Mouse (Mus musculus) left cerebral cortex, postnatal 4 days (tissue): ENCODE data around the gene Ttc39a. TPM values are rescaled to one million over a fixed set of nuclear protein-coding genes. Genes with fewer than 3 reads are reported as not detected.

Experiments
- DNase-seq: peaks from one replicate; pipeline ENCODE4 v3.0.0-alpha.2; 2022
- intact Hi-C: fragments of 180-260 bp; cut with DNase I; formaldehyde crosslinking; loops from one replicate; pipeline ENCODE4 v1.15.1; 2025
- total RNA-seq, 2 experiments: library from RNA; stranded (reverse); gene quantifications; 2 replicates each; pipeline ENCODE4 v1.2.3; 2021

The Ttc39a gene
- total RNA-seq, 2 experiments from 2014 or later, result 1.4 to 1.6 TPM

DNA sequence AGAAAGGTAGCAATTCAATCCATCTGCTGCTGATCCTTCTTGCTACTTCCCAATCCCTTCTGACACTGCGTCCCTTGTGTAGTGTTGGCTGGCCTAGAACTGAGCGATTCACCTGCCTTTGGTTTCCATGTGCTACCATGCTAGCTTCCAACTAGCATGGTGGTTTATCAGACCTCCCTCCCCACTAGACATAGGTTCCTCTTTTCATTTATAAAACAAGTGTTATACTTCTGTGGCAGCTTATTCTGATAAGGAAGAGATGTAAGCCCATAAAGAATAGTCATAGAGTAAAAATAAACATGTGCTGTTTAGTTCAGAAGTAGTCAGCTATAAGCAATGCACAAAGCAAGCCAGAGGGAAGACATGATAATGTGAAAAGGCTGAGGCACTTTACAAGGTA, 42.1 kb downstream of the Ttc39a start:
- intact Hi-C loops, result no loop called here
- DNase-seq, result no peak

DNA sequence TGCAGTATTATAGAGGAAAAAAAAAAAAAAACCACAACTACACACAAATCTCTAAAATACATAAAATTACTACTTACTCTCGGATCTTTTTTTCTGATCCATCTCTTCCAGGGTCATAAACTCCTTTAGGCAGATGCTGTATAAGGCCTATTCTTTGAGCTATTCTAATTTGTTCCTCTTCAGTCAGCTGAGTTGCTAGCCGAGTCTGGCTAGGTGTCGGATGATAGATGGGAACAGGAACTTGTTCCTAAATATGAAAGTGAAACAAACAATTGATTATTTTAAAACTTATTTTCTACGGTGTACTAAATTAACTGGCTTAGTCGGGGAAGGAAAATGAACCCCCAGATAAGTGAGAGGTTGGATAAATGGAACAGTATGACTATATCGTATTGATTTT, 50.4 kb downstream of the Ttc39a start:
- no peak for DNase-seq
- intact Hi-C loops, result no loop called here

DNA sequence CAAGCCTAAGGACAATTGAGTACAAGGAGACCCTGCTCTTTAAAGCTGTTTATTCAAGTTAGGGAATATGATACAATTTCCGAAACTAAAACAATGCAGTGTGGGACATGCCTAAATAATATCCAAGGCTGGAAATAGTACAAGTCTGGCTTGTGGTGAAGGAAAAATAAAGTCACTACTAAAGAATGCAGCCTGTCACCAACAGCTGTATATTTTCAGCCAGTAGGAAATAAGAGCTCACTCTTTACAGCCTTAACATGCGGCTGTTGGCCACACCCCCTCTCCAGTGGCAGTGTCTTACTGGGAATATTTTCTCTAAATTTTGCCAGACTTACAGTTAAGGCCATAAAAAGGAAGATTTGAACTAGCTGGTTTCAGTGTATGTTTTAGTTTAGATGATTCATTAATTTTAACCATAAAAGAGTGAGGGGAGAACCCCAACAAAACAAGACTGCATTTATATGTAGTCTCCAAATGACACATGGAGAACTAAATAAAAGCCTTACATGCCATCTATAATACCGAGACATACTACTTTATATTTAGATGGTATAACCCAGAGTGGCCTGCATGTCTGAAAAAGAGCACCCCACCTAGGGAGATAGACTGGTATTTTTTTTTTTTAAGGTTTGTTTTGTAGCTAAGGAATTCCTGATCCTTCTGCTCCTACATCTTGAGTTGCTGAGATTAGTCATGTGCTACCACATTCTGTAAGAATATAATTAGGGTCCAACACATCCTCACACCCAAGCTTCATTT, 54.2 kb downstream of the Ttc39a start:
- intact Hi-C loops, result no loop called here
- DNase-seq, result no peak

- no peak for DNase-seq
- intact Hi-C loops, result no loop called here
These were observed 57.5 kb downstream of the Ttc39a start for GRCm38 (mm10) chr4:109463892-109464291.

GRCm38 (mm10) chr4:109467687-109468086, 61.3 kb downstream of the Ttc39a start:
- intact Hi-C loops, result no loop called here
- no peak for DNase-seq

- intact Hi-C loops, result no loop called here
- DNase-seq, result no peak
These were observed 65.2 kb downstream of the Ttc39a start for GRCm38 (mm10) chr4:109471606-109472005.

DNA sequence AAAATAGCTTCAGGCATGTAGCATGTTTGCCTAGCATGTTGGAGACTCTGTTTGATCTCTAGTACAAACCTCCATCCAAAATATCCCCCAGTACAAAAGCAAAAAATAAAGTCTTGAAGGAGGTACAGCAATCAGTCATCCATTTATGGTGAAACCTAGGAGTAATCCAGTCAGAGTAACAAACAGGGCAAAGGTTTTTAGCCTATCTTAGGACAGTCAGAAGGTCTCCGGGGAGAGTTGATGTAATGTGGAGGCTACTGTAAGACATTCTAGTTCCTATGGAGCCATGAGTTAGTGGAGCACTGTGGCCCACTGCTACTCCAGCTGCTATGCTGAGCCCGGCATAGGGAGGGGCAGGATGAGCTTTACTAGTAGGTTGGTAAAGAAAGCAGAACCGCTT, 66.1 kb downstream of the Ttc39a start:
- DNase-seq, result no peak
- intact Hi-C loops, result no loop called here

DNA sequence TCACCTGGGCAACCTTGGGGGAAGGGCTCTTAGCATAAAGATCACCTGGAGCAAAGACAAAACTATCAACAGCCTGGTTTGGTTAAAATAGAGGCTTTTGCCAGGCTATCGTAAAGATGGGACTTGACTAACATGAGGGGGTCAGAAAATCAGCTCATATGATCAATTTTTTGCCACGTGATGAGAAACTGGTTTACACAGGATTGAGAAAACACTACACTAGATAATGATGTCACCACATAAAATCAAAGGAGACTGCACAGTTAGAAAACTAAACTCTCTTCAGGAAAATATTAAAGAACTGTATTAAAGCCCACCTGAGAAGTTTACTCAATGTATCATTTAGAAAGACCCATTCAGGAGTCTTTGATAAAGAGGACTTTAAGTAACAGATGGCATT, 68.7 kb downstream of the Ttc39a start:
- DNase-seq, result no peak
- intact Hi-C loops, result loop anchor here (5.0 kb wide), 1 partner anchor 192 kb away; the partner anchor contains the start of gene Cdkn2c

DNA sequence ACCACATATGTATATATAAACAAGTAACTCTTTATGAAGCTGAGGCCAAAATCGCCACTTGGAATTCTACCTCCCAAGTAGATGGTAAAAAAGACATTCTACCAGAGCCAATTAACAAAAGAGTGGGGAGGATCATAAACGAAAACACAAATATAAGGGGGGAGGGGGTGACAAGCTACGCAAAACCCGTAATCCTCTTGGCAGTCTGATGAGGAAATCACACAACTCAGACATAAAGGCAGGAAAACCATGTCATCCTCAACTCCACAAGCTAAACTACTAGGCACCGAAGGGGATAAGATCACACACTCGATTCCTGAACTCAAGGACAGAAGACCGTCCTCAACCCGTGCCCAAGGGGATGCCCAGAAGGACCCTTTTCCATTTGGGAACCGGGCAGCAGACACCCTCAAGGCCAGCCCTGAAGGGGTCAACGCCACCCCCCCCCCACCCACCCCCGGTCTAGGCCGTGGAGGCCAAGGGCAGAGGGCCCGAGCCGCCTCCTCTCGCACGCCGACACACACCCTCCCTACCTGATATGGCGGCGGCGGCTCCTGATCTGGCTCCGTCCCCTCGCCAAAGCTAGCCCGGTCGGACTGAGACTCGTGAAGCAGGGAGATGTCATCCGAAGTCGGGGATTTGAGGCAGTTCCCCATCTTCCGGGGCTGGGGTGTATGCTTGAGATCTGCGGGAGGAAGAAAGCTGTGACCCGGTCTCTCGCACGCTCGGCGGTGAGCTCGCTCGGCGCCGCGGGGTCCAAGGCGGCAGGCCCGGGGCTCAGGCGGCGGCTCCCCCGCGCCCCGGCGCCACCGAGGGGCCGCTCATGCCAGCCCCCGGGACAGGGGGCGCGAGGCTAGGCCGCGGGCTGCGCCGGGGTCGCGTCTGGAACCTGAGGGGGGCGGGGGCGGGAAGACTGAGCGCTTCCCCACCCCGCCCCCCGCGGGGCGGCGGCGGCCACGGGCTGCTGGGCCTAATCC, 69.4 kb downstream of the Ttc39a start:
- intact Hi-C loops, result loop anchor here (5.0 kb wide), 1 partner anchor 191 kb away; the partner anchor contains the start of gene Cdkn2c
- peak; percentile 54 for DNase-seq

DNA sequence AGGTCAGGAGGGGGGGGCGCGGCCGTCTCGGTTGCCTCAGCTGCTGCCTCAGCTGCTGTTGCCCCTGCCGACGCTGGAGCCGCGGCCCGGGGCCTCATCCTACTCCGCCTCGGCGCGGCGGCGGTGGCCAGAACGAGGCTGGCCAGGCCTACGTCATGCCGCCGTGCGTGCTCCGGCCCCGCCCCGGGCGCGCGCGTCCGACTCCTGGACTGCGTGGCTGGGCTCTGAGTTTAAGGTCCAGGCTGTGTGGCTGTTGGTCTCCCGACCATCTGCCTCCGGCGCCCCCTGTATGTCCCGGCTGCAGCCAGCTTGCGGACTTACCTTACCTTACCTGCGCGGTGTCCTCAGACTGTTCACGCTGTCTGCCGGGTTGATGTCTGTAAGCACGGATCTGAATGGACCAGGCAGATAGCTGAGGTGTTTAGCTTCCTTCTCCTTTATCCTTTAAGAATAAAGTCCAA, 70.2 kb downstream of the Ttc39a start:
- peak; percentile 94 for DNase-seq
- intact Hi-C loops, result loop anchor here (5.0 kb wide), 1 partner anchor 191 kb away; the partner anchor contains the start of gene Cdkn2c

GRCm38 (mm10) chr4:109477454-109477853, 71.0 kb downstream of the Ttc39a start:
- intact Hi-C loops, result loop anchor here (5.0 kb wide), 1 partner anchor 190 kb away; the partner anchor contains the start of gene Cdkn2c
- no peak for DNase-seq

DNA sequence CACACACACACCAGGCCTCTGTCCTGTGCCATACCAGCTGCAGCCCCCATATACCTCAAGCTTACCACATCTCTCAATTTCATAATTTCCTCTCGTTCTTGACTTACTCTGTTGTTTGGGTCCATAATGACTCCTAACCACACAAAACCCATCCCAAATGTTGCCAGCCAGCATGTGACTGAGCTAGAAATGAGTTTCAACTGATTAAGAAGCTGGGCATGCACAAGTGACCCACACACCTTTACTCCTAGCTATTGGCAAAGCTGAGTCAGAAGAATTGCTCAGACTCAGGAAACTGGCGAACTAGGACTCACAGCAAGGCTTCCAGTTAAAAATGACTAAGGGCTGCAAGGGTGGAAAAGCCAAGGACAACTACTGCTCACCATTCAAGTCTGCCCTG, 75.0 kb downstream of the Ttc39a start:
- DNase-seq, result no peak
- intact Hi-C loops, result no loop called here

- no peak for DNase-seq
- intact Hi-C loops, result no loop called here
These were observed 76.3 kb downstream of the Ttc39a start for GRCm38 (mm10) chr4:109482701-109483100.

GRCm38 (mm10) chr4:109484621-109485020, 78.2 kb downstream of the Ttc39a start, which contains the start of gene Rnf11:
Rnf11 (minus strand) TSS chr4:109484728.
- intact Hi-C loops, result no loop called here
- DNase-seq, result no peak

GRCm38 (mm10) chr4:109488812-109489211, 82.4 kb downstream of the Ttc39a start:
- intact Hi-C loops, result no loop called here

DNA sequence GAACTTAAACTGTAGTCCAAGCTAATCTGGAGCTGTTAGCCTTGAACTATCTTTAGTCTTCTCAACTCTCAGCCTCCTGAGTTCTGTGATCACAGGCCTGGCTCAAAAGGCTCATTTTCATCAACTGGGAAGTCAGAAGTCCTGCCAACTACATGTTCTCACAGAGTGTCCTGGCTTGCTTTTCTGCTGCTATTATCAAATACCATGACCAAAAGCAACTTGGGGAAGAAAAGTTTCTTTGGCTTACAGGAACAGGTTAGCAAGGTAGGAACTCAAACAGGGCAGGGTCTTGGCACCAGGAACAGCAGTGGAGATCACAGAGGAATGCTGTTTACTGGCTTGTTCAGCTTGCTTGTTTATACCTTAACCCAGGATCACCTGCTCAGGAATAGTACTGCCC, 87.2 kb downstream of the Ttc39a start:
- intact Hi-C loops, result no loop called here
- DNase-seq, result no peak

More at GRCm38 (mm10) chr4:109488812-109489211, 82.4 kb downstream of the Ttc39a start:
- no peak for DNase-seq

Other genes starting within 250 kb of the Ttc39a start
- 10 to 100 TPM; 66.6 to 81.4 TPM for gene Osbpl9, start 204.4 kb upstream of the Ttc39a start, total RNA-seq
- under 1 TPM in 1 of 2 experiments, not detected in 1; 0.46 TPM for gene Calr4, start 172.1 kb upstream of the Ttc39a start, total RNA-seq
- 100 to 1,000 TPM in 1 of 2 experiments, 10 to 100 TPM in 1; 97.7 to 103 TPM for gene Eps15, start 126.4 kb upstream of the Ttc39a start, total RNA-seq
- gene Rnf11, start 78.1 kb downstream of the Ttc39a start, total RNA-seq, result 100 to 1,000 TPM; 136 to 141 TPM
- gene 4930522H14Rik, start 124.7 kb downstream of the Ttc39a start, total RNA-seq, result not detected